Mouse (Mus musculus) left cerebral cortex, adult 11 months (tissue): Measurements from ENCODE around the gene Gm42372.

Source experiments
- DNase-seq: peaks from one replicate; pipeline ENCODE4 v3.0.0; 2022; ENCODE audit warnings: low spot score

Gm42372 gene

DNA sequence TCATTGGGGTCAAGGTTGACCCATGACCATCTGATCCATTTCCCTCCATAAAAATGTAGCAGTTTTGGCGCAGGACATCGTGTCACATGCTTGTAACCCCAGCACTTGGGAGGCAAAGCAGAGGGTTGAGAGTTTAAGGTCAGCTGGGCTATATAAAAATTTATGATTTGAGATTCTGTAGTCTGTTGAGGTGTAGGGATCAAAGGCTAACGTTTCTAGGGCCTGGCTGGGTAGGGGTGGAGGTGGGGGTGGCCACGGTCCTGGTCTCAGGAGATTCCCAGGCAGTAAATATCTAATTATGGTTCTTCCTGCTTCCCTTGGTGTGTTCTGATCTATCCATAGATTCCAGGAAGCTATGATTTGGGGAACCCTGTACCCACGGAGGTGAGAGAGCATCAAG lies 21.2 kb upstream of the Gm42372 start:
- DNase-seq, result no peak

- no peak for DNase-seq
Measured at GRCm38 (mm10) chr7:16968414-16968813, 14.5 kb upstream of the Gm42372 start.

DNA sequence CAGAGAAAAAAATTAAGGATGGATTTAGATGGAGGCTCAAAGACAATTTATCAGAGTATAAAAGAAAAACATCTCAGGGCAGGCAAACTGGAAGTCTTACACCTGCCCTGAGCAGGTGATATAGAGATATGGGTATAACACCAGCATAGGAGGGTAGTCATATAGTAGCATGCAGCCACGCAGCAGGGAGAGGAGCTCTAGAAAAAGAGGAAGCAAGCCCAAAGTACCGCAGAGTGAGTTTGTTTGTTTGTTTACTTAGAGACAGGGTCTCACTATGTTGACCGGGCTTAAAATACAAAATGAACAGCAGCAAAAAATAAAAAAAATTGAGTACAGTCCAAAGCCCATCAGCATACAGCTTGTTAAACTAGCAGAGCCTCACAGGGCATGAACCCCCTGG lies 11.7 kb upstream of the Gm42372 start:
- DNase-seq, result no peak

- peak; percentile 66 for DNase-seq
Measured at GRCm38 (mm10) chr7:16974018-16974417, 8.9 kb upstream of the Gm42372 start.

DNA sequence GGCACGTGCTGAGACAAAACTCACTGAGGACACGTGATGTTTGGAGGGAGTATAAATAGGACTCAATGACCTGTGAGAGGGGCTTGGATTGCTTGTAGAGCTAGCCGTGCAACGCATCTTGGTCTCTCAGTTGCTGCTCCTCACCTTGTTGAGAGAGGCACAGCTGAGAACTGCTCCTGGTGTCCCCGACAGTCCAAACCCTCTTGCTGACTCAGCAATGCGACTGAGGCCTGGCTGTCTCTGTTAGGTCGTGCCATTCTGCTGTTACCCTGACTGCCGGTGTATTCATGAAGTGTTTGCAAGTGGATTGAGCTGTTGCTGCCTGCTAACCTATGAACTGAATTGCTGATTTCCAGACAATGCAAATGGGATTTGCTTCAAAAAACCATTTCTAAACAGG lies 6.6 kb upstream of the Gm42372 start:
- no peak for DNase-seq

- DNase-seq, result no peak
Measured at GRCm38 (mm10) chr7:16978173-16978572, 4.7 kb upstream of the Gm42372 start.

DNA sequence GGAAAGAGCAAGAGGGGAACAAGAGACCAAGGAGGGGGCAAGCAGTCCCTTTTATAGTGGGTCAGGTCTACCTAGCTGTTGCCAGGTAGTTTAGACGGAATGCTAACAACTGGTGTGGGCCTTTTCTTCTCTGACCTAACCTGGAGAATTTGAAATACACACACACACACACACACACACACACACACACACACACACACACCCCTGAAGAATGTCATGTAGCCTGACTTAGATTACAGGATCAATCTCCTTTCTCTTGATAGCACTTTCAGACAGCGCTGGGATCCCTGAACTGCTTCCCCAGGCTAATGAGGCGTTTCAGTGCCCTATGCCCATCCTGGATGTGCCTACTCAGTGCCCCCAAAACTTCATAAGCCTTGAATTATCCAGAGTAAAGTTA lies 4.3 kb upstream of the Gm42372 start:
- no peak for DNase-seq

DNA sequence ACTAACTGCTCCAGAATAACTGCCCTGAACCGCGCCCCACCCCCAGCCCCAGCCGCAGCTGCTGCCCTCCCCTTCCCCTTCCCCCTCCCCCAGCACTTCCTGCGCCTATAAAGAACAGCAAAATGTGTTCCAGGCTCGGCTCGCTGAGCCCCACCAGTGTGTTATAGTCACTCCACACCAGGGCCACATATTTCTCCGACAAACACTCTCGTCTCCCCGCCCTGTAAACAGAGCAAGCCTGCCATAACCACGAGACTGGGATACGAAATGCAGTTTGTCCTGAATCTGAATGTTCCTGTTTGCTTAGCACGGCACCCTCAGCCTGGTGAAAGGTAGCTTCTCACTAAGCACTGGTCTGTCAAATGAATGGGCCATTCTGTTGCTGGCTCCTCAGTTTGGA lies 2.5 kb upstream of the Gm42372 start:
- DNase-seq, result no peak

- DNase-seq, result no peak
Measured at GRCm38 (mm10) chr7:16987541-16988149, 4.8 kb downstream of the Gm42372 start.

DNA sequence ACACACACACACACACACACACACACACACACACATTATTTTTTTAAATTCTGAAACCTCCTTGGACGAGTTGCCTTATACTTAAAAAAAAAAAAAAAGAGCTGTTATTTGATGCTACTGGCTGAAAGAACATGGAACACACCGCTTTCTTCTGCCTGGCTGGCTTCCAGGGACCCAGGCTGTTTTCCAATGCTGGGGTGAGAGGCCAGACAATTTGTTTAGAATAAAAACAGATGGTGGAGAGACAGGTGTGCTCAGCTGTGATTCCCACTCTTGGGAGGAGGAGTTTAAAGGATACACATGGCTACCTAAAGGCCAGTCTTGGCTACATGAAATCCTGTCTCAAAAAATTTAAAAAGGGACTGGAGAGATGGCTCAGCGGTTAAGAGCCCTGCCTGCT lies 5.5 kb downstream of the Gm42372 start:
- no peak for DNase-seq

DNA sequence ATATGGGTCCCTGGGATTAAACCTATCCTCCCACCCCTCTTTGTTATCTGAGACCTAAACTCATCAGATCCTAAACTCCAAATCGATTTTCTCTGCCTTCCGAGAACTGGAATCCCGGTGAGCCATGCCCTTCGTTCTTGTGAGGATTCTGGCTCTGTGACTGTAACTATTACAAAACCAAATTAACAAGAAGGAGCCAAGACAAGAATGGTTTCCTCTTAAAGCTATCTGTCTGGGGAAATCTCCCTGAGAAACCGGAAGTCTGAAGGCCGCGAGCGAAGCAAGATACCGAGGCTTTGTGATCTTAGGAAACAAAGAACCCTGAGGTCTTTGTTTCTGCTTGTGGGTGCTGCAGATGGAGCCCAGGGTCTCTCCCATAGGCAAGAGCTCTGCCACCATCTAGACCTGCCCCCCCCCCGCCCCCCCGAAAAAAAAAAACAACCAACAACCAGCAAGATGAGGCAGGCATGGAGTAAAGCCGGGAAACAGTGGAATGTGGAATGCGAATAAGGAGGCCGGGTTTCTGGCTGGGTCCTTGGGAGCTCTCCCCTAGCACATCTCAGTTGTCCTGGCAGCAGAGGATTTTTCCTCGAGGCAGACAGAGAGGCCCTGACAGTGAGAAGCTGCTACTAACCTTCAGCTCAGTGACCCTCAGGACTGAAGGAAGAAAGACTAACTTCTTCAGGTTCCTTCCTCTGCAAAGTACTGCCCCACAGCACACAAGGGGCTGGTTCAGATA lies 7.3 kb downstream of the Gm42372 start:
- no peak for DNase-seq

GRCm38 (mm10) chr7:16991681-16992450 lies 9.0 kb downstream of the Gm42372 start:
- DNase-seq, result no peak

GRCm38 (mm10) chr7:16992451-16992807 lies 9.5 kb downstream of the Gm42372 start, which contains the start of gene Ccdc8:
TSS of gene Ccdc8 (plus strand) at chr7:16992708.
- no peak for DNase-seq

GRCm38 (mm10) chr7:16993651-16994399 lies 10.9 kb downstream of the Gm42372 start:
- no peak for DNase-seq

DNA sequence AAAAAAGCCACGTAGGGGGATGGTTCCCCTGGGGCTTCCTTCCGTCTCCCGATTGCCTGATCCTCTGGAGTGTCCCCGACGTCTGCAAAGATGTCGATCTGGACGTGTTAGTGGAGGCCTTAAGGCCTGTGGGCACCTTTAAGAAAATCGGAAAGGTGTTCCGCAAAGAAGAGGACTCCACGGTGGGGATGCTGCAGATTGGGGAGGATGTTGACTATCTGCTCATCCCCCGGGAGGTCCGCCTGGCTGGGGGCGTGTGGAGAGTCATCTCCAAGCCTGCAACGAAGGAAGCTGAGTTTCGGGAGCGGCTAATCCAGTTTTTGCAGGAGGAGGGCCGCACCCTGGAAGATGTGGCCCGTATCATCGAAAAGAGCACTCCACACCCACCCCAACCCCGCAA lies 11.5 kb downstream of the Gm42372 start:
- no peak for DNase-seq

GRCm38 (mm10) chr7:16995345-16995744 lies 12.5 kb downstream of the Gm42372 start:
- DNase-seq, result no peak

DNA sequence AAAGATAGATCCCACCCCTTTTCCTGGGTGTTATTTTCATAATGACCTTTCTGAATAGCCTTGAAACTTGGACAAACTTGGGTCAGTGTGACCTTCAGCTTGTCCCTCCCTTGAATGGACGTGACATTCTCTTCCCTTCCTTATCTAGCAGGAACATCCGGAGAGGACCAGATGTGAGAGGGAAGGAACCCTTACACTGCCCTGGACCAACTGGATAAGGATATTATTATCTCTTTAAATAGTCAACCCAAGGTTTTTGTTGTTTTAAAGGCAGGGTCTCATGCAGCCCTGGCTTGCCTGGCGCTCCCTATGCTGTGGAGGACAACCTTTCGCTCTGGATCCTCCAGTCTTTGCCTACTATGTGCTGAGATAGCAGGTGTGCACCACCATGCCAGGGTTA lies 16.3 kb downstream of the Gm42372 start:
- DNase-seq, result no peak

- DNase-seq, result peak; percentile 79
Measured at GRCm38 (mm10) chr7:16999650-17000049, 16.8 kb downstream of the Gm42372 start.

GRCm38 (mm10) chr7:17002375-17003195 lies 19.7 kb downstream of the Gm42372 start:
- DNase-seq, result peak; percentile 74

DNA sequence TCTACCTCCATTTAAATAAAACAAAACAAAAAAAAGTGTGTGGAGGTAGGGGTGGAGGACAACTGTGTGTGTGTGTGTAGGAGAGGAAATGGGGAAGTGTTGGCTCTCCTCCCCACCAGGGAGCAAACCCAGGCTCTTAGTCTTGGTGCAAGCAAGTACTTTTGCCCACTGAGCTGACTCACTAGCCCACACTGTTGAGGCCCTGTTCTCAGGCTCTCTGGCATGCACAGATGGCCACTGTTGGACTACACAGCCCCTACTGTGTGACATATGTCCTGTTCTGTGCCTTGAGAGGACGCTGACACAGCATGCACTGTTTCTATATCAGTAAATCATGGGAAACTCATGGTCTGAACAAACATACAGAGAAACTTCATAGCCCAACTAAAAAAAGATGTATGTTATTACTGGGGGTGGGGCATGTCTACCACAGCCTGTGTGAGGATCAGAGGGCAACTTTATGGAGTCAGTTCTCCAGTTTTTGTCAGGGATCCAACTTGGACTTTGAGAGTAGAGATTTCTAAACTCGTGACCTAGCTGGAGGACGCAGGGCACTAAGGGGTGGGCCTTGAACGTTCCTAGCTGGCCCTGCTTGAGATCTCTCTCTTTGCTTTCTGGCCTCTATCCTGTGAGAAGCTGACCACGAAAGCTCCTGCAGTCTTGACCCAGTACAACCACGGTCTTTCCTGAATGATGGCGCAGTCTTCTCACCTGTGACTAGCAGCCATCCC lies 20.5 kb downstream of the Gm42372 start:
- DNase-seq, result no peak

GRCm38 (mm10) chr7:17004716-17005115 lies 21.8 kb downstream of the Gm42372 start:
- DNase-seq, result no peak
